Mouse (Mus musculus) midbrain, embryonic 10.5 days (tissue): Measurements from ENCODE around the gene Cyp46a1. TPM values are rescaled to one million over a fixed set of nuclear protein-coding genes. Genes with fewer than 3 reads are reported as not detected.
A peak's percentile ranks its signal among the peaks of the same experiment; 100 is the strongest.

ENCODE experiments used
- DNase-seq: peaks from one replicate; pipeline ENCODE4 v3.0.0-alpha.2; 2017; ENCODE audit warnings: low spot score
- H3K27ac ChIP-seq: fragments of 300-500 bp; sonication (generic); replicated peaks from 2 replicates; pipeline ENCODE4 v1.5.1; 2016; ENCODE audit warnings: mild to moderate bottlenecking
- H3K27me3 ChIP-seq: fragments of 300-500 bp; sonication (generic); 2 replicates; pipeline ENCODE4 v1.6.1; 2016; ENCODE audit warnings: low read depth, mild to moderate bottlenecking; ENCODE audit not compliant: poor library complexity, severe bottlenecking
- H3K36me3 ChIP-seq: fragments of 300-500 bp; sonication (generic); 2 replicates; pipeline ENCODE4 v1.6.1; 2016; ENCODE audit warnings: mild to moderate bottlenecking, moderate library complexity
- H3K4me1 ChIP-seq: fragments of 300-500 bp; sonication (generic); 2 replicates; pipeline ENCODE4 v1.6.1; 2016
- H3K4me3 ChIP-seq: fragments of 300-500 bp; sonication (generic); 2 replicates; pipeline ENCODE4 v1.5.1; 2016; ENCODE audit warnings: mild to moderate bottlenecking, moderate library complexity
- H3K9me3 ChIP-seq: fragments of 300-500 bp; sonication (generic); replicated peaks from 2 replicates; pipeline ENCODE4 v1.6.1; 2016; ENCODE audit warnings: mild to moderate bottlenecking
- WGBS: fragments of 180-500 bp; shearing (Covaris S2); methylation state at CpG from one replicate; pipeline ENCODE4 v1.1.7; 2016; 5-methylcytosine and 5-hydroxymethylcytosine counted together
- polyA plus RNA-seq: library from polyadenylated mRNA; unstranded; fragments of >200 nt; fragmentation: Nextera tagmentation; extraction: Ambion mirVana; gene quantifications from 2 replicates; pipeline ENCODE4 v1.2.1, GENCODE M21; 2016

Cyp46a1 gene
- 17.5 and 19.4 TPM in 2 replicates for polyA plus RNA-seq

GRCm38 (mm10) chr12:108333895-108334445, at the start of gene Cyp46a1:
Gene Cyp46a1 (plus strand): TSS chr12:108334381.
- peak within 1 kb of the TSS; percentile 79 for H3K4me3 ChIP-seq
- H3K4me1 ChIP-seq, result peaks cover 48% of the 10 kb centered on the region
- WGBS, result under 1% methylated on average over 56 of the region's 56 CpGs
- H3K27me3 ChIP-seq, result peaks cover 72% of the 10 kb centered on the region
- H3K9me3 ChIP-seq, result no peaks in the 10 kb centered on the region
- peak within 1 kb of the TSS; percentile 80 for H3K27ac ChIP-seq
- peak; percentile 100 for DNase-seq
- H3K36me3 ChIP-seq, result no peaks in the 10 kb centered on the region

- 29% methylated on average over 13 of the region's 14 CpGs for WGBS
- DNase-seq, result peak; percentile 72
- Histone ChIP-seq H3K4me3 (peak overlapping the region; percentile 43), H3K27ac (peak overlapping the region; percentile 94), H3K4me1 (peaks cover 39% of the 10 kb centered on the region), H3K27me3 (no peaks in the 10 kb centered on the region), H3K36me3 (no peaks in the 10 kb centered on the region), H3K9me3 (0 out of 2 replicates have a peak, but pooled peaks cover 3% of the 10 kb centered on the region)
Measured at GRCm38 (mm10) chr12:108284455-108285224, 49.5 kb upstream of the Cyp46a1 start.

DNA sequence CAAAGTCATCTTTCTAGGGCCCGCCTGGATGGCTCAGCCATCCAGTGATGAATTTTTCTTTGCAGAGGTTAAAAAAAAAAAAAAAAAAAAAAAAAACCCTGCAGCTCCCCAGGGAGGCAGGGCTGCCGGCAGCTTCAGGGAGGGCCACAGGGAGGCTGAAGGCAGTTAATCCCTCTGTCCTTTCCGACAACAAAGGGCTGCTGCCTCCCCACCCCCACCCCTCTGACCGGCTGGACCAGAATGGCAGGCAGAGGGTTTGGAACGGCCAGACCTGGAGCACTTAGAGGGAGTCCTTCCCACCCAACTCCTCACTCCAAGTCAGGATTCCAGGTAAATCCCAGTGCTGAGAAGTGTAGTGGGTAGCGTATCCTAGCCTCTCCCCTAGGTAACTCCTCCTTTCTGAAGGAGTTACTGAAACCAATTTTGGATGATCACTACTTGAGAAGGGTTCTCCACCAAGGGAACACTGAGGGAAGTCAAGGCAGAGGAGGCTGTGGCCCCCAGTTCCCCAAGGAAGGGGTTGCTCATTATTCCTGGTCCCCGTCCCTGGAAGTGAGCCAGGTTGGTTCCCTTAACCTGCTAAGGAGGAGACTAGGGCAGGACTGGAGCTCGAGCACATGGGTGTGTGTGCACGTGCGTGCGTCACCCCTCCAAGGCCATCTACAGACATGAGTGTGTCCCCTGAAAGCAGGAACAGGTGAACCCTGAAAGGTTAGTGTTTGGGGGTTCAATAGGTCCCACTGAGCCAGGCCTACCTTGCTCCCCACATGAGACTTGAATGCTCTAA, 48.8 kb upstream of the Cyp46a1 start:
- peak; percentile 81 for DNase-seq
- H3K4me3 ChIP-seq, result peak overlapping the region; percentile 43

GRCm38 (mm10) chr12:108286381-108286780, 47.8 kb upstream of the Cyp46a1 start:
- H3K4me3 ChIP-seq, result no peak overlapping the region; the same call in 1 of the 2 replicates
- H3K36me3 ChIP-seq, result no peaks in the 10 kb centered on the region
- no peak for DNase-seq
- peaks cover 37% of the 10 kb centered on the region for H3K4me1 ChIP-seq
- H3K27me3 ChIP-seq, result no peaks in the 10 kb centered on the region
- H3K9me3 ChIP-seq, result 0 out of 2 replicates have a peak, but pooled peaks cover 3% of the 10 kb centered on the region
- 77% methylated on average over 4 of the region's 4 CpGs for WGBS
- peak overlapping the region; percentile 94 for H3K27ac ChIP-seq

More for the DNA sequence above, 48.8 kb upstream of the Cyp46a1 start:
- Histone ChIP-seq H3K4me1 (peaks cover 39% of the 10 kb centered on the region), H3K36me3 (no peaks in the 10 kb centered on the region), H3K27ac (peak overlapping the region; percentile 94), H3K27me3 (no peaks in the 10 kb centered on the region), H3K9me3 (0 out of 2 replicates have a peak, but pooled peaks cover 3% of the 10 kb centered on the region)
- WGBS, result 21% methylated on average over 11 of the region's 11 CpGs

DNA sequence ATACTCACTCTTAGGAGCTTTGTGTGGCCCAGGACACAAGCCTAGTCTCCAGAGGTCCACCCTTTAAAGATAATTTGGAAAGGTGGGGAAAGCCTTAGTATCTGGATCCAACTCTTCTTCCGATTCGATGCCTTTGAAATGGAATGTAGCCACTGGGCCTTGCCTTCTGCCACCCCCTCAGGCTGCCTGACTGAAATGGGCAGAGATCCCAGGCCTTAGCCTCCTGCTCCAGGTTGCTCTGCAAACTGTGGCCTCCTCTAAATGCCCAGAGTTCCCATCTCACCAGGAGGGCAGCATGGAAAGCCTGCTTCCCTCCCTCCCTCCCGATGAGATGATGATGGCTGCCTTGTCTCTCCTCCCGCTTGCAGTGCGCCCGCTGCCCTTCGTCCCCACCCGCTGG, 47.2 kb upstream of the Cyp46a1 start:
- no peak for DNase-seq
- Histone ChIP-seq H3K9me3 (0 out of 2 replicates have a peak, but pooled peaks cover 3% of the 10 kb centered on the region), H3K36me3 (no peaks in the 10 kb centered on the region), H3K27me3 (no peaks in the 10 kb centered on the region), H3K4me1 (peaks cover 44% of the 10 kb centered on the region), H3K4me3 (no peak overlapping the region), H3K27ac (no peak overlapping the region)
- WGBS, result 93% methylated on average over 8 of the region's 8 CpGs

- H3K4me1 ChIP-seq, result peaks cover 57% of the 10 kb centered on the region
- 85% methylated on average over 19 of the region's 19 CpGs for WGBS
Measured at GRCm38 (mm10) chr12:108288127-108288880, 45.9 kb upstream of the Cyp46a1 start.

DNA sequence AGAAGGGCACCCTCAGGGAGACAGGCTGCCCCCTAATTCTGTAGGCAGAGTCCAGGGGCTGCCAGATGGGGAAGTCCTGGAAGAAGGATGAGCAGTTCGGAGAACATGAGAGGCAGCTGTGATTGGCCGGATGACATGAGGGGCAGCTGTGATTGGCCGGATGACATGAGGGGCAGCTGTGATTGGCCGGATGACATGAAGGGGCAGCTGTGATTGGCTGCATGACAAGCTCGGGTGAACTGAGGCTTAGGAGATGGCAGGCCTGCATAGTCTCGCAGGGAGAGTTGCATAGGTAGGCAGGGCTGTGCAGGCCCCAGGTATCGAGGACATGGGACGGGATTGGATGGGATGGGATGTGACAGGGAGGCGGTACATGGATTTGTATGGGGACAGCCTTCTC, 41.8 kb upstream of the Cyp46a1 start:
- WGBS, result 6% methylated on average over 9 of the region's 9 CpGs
- Histone ChIP-seq H3K27me3 (no peaks in the 10 kb centered on the region), H3K4me1 (peaks cover 23% of the 10 kb centered on the region), H3K4me3 (peak overlapping the region; percentile 35), H3K27ac (peak overlapping the region; percentile 79), H3K36me3 (no peaks in the 10 kb centered on the region), H3K9me3 (0 out of 2 replicates have a peak, but pooled peaks cover 7% of the 10 kb centered on the region)
- peak; percentile 66 for DNase-seq

More at GRCm38 (mm10) chr12:108288127-108288880, 45.9 kb upstream of the Cyp46a1 start:
- Histone ChIP-seq H3K27ac (peak overlapping the region; percentile 38; the same call in 1 of the 2 replicates), H3K4me3 (no peak overlapping the region), H3K27me3 (no peaks in the 10 kb centered on the region), H3K9me3 (0 out of 2 replicates have a peak, but pooled peaks cover 3% of the 10 kb centered on the region), H3K36me3 (no peaks in the 10 kb centered on the region)
- no peak for DNase-seq

DNA sequence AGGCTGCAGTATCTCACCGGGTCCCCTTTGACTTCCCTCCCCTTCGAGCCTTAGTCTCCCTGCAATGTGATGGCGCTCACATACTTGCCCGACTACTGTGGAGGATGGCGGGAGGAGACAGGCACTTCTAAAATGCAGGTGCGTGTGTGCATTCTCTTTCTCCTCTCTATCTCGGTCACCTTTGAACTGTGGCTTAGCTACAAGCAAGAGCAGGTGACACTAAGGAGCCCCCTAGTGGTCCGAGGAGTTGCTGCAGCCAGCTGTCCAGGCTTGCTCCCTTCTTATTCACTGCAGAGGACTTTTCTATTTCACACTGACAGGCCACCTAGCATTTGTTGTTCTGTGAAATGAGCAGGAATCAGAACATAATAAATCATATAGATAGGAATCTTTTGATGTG, 41.2 kb upstream of the Cyp46a1 start:
- Histone ChIP-seq H3K36me3 (no peaks in the 10 kb centered on the region), H3K4me1 (peaks cover 23% of the 10 kb centered on the region), H3K27me3 (no peaks in the 10 kb centered on the region), H3K27ac (peak overlapping the region; percentile 79), H3K4me3 (peak overlapping the region; percentile 35), H3K9me3 (0 out of 2 replicates have a peak, but pooled peaks cover 6% of the 10 kb centered on the region)
- peak; percentile 83 for DNase-seq
- WGBS, result 4% methylated on average over 8 of the region's 8 CpGs

DNA sequence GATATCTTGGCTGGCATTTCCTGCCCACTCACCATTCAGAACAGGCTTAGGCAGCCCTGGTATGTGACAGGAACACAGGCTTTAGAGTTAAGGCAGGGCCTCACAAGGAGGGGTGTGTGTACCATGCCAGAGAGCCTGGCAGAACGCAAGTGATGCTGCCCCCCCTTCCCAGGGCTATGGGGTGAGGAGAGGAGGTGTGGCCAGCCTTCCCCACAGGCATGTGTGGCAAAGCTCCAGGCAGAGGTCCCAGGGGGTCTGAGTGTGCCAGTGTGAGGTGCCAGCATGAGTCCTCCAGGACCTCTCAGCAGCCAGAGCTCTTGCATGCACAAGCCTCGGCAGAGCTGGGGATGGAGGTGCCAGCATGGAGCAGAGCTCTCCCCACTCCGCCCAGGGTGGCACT, 39.6 kb upstream of the Cyp46a1 start:
- DNase-seq, result no peak
- no peaks in the 10 kb centered on the region for H3K27me3 ChIP-seq
- 0 out of 2 replicates have a peak overlapping the region, but pooled peaks have one; percentile 33 for H3K27ac ChIP-seq

DNA sequence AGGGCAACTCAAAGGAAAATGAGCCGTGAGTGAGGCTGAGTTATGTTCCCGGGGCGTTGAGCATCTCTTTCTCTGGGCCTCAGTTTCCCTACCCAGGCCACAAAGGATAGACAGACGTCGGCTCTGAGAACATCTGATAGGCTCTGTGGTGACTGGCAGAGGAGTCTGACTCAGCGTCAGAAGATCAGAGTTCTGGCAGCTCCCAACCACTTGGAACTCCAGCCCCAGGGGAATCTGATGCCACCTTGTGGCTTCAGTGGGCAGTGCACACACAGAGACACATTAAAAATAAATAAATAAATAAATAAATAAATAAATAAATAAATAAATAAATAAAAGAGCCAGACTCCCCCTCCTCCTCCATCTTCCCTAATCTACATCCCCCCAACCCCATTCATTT, 37.1 kb upstream of the Cyp46a1 start:
- 84% methylated on average over 6 of the region's 6 CpGs for WGBS
- H3K9me3 ChIP-seq, result 0 out of 2 replicates have a peak, but pooled peaks cover 6% of the 10 kb centered on the region
- H3K4me3 ChIP-seq, result no peak overlapping the region
- DNase-seq, result peak; percentile 19
- no peaks in the 10 kb centered on the region for H3K36me3 ChIP-seq
- no peaks in the 10 kb centered on the region for H3K27me3 ChIP-seq
- no peak overlapping the region; the same call in 1 of the 2 replicates for H3K27ac ChIP-seq
- peaks cover 19% of the 10 kb centered on the region for H3K4me1 ChIP-seq

More for the DNA sequence above, 39.6 kb upstream of the Cyp46a1 start:
- H3K4me3 ChIP-seq, result no peak overlapping the region
- WGBS, result 79% methylated on average over 3 of the region's 3 CpGs
- H3K9me3 ChIP-seq, result 0 out of 2 replicates have a peak, but pooled peaks cover 6% of the 10 kb centered on the region
- H3K4me1 ChIP-seq, result peaks cover 23% of the 10 kb centered on the region
- H3K36me3 ChIP-seq, result no peaks in the 10 kb centered on the region

DNA sequence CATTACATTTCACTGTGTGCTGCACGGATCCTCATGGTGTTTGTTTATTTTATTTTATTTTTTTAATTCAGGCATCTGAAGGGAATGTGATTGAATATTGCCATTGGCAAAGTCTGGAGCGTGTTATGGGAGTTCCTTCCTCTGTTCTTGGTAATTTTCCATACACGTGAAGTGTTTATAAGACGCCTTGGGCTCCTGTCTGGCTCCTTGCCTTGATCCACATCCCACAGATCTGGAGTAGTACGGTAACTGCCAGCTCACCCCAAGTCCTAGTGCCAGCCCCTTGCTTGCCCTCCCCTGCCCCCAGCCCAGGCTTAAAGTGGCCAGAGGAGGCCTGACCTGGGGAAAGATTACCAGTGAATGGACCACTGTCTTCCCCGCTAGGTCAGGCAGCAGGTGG, 33.2 kb upstream of the Cyp46a1 start:
- H3K27ac ChIP-seq, result peak overlapping the region; percentile 39; the same call in 1 of the 2 replicates
- no peaks in the 10 kb centered on the region for H3K36me3 ChIP-seq
- no peak for DNase-seq
- H3K9me3 ChIP-seq, result 0 out of 2 replicates have a peak, but pooled peaks cover 6% of the 10 kb centered on the region
- H3K4me3 ChIP-seq, result no peak overlapping the region
- H3K4me1 ChIP-seq, result peaks cover 22% of the 10 kb centered on the region
- WGBS, result 79% methylated on average over 6 of the region's 6 CpGs
- H3K27me3 ChIP-seq, result peaks cover 23% of the 10 kb centered on the region
